Mouse (Mus musculus): ENCODE data around the gene Rxrb. TPM values are rescaled to one million over a fixed set of nuclear protein-coding genes. Genes with fewer than 3 reads are reported as not detected.
A peak's percentile ranks its signal among the peaks of the same experiment; 100 is the strongest.
"Not testable (repeated sequence)": the region's sequence is repeated elsewhere in the genome, so short reads cannot be mapped to it uniquely, and the experiment has no call there.

Gene Rxrb
- total and polyA plus RNA-seq, 3 experiments, result 27.0 to 47.7 (median 36.9) TPM

DNA sequence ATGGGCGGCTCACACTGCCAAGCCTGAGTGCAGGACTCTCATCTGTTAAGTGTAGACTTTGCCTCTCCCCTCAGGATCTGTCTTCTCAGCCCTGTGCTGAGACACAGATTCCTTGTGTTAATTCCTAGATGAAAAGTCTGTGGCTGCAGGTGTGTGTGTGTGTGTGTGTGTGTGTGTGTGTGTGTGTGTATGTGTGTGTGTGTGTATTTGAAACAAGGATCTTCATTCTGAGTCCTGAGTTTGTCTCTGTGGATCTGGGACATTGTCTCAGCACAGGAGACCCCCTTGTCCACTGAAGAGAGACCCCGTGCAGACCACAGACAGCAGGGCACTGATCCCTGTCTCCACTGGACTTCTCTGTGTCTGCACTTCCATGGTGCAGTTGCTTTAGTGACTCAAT, 30.8 kb upstream of the Rxrb start:
- DNase-seq (ENCODE audit: extremely low read depth); dilution Hi-C loops (cut with MboI; ENCODE audit: extremely low pct_ligation_motif_present, extremely low pct_unique_long_range_greater_than_20kb, low sequenced_read_pairs); H3K27me3 ChIP-seq (replicated peaks); H3K27ac ChIP-seq (ENCODE audit: insufficient read depth, low read depth); H3K9me3 ChIP-seq (replicated peaks; ENCODE audit: low read length): not testable (repeated sequence)
- in situ Hi-C loops (cut with MboI; ENCODE audit: low pct_ligation_motif_present, low pct_unique_long_range_greater_than_20kb, low sequenced_read_pairs), result loop anchor here (5.0 kb wide), 1 partner anchor 1262 kb away; the partner anchor contains the start of gene H2-D1
- Histone ChIP-seq H3K9ac (ENCODE audit: insufficient read depth, low read depth) (peak overlapping the region; percentile 80; the same call in 1 of the 2 replicates), H3K36me3 (replicated peaks in 1 of 2; ENCODE audit: control insufficient read depth in 1 of 2, insufficient read depth in 1 of 2, low read length in 1 of 2) (peaks cover 25 to 29% of the 10 kb centered on the region in 2 experiments), H3K4me1 (ENCODE audit: control insufficient read depth in 1 of 2, insufficient read depth in 2 of 2) (peaks cover 16 to 31% of the 10 kb centered on the region in 2 experiments), H3K4me2 (ENCODE audit: insufficient read depth, low read depth, poor library complexity, severe bottlenecking) (peak overlapping the region; percentile 74; the same call in 1 of the 2 replicates), H3K79me2 (replicated peaks; ENCODE audit: control insufficient read depth, extremely low read depth, insufficient read depth, poor library complexity, severe bottlenecking) (peaks cover 23% of the 10 kb centered on the region), H3K4me3 (replicated peaks in 1 of 3; ENCODE audit: low read depth in 2 of 3, low read length in 2 of 3, poor library complexity in 1 of 3) (peak overlapping the region in 1 of 3 experiments; percentile 71)

- Histone ChIP-seq H3K4me1 (ENCODE audit: control insufficient read depth in 1 of 2, insufficient read depth in 2 of 2) (peaks cover 4 to 7% of the 10 kb centered on the region in 2 experiments; a peak in 1 of 4 replicates), H3K27ac (ENCODE audit: insufficient read depth, low read depth) (no peak overlapping the region), H3K27me3 (replicated peaks) (no peaks in the 10 kb centered on the region), H3K36me3 (replicated peaks in 1 of 2; ENCODE audit: control insufficient read depth in 1 of 2, insufficient read depth in 1 of 2, low read length in 1 of 2) (peaks cover 5% of the 10 kb centered on the region in 2 experiments), H3K79me2 (replicated peaks; ENCODE audit: control insufficient read depth, extremely low read depth, insufficient read depth, poor library complexity, severe bottlenecking) (peaks cover 12% of the 10 kb centered on the region), H3K9ac (ENCODE audit: insufficient read depth, low read depth) (no peak overlapping the region), H3K9me3 (replicated peaks; ENCODE audit: low read length) (peaks cover 5% of the 10 kb centered on the region), H3K4me2 (ENCODE audit: insufficient read depth, low read depth, poor library complexity, severe bottlenecking) (no peak overlapping the region), H3K4me3 (replicated peaks in 1 of 3; ENCODE audit: low read depth in 2 of 3, low read length in 2 of 3, poor library complexity in 1 of 3) (no peak overlapping the region)
- TF ChIP-seq RAD21 (IDR thresholded peaks at IDR 0.05; ENCODE audit: low read depth, low read length), result peak; percentile 21
- no peak for TF ChIP-seq MEF2A (IDR thresholded peaks at IDR 0.05; ENCODE audit: borderline replicate concordance, low read depth, low read length)
- no peak for TF ChIP-seq TCF12 (IDR thresholded peaks at IDR 0.05; ENCODE audit: low read depth, low read length)
- TF ChIP-seq CTCF (conservative IDR thresholded peaks at IDR 0.05 in 1 of 2, IDR thresholded peaks at IDR 0.05 in 1 of 2; ENCODE audit: low read depth in 2 of 2, low read length in 2 of 2), result peak; percentile 50 to 51; a peak in 3 of 4 replicates
- TF ChIP-seq SMC3 (IDR thresholded peaks at IDR 0.05; ENCODE audit: low read depth, low read length), result peak; percentile 11; the same call in 1 of the 2 replicates
- no peak for TF ChIP-seq E2F4 (IDR thresholded peaks at IDR 0.05; ENCODE audit: insufficient replicate concordance, low read depth, low read length)
- TF ChIP-seq ZC3H11A (IDR thresholded peaks at IDR 0.05; ENCODE audit: low read depth, low read length), result no peak
- no peak for TF ChIP-seq MAFK (IDR thresholded peaks at IDR 0.05; ENCODE audit: insufficient replicate concordance, low read length)
- TF ChIP-seq JUND (conservative IDR thresholded peaks at IDR 0.05; ENCODE audit: low read depth, low read length), result no peak
- no peak for TF ChIP-seq HCFC1 (IDR thresholded peaks at IDR 0.05; ENCODE audit: low read depth, low read length)
- no peak for TF ChIP-seq MAZ (IDR thresholded peaks at IDR 0.05; ENCODE audit: low read depth, low read length)
- no peak for TF ChIP-seq MAX (IDR thresholded peaks at IDR 0.05; ENCODE audit: low read length)
- no peak for TF ChIP-seq UBTF (IDR thresholded peaks at IDR 0.05; ENCODE audit: low read depth, low read length)
- no peak for TF ChIP-seq NRF1 (IDR thresholded peaks at IDR 0.05; ENCODE audit: low read depth, low read length)
- TF ChIP-seq CHD2 (IDR thresholded peaks at IDR 0.05; ENCODE audit: low read length), result no peak
- TF ChIP-seq USF2 (conservative IDR thresholded peaks at IDR 0.05; ENCODE audit: low read depth, low read length), result no peak
- no peak for TF ChIP-seq ZNF384 (IDR thresholded peaks at IDR 0.05; ENCODE audit: low read depth, low read length)
- no peak for TF ChIP-seq JUN (IDR thresholded peaks at IDR 0.05; ENCODE audit: insufficient read depth, low read depth, low read length)
- no peak for TF ChIP-seq ZKSCAN1 (IDR thresholded peaks at IDR 0.05; ENCODE audit: borderline replicate concordance, low read depth, low read length)
- no peak for TF ChIP-seq SIN3A (IDR thresholded peaks at IDR 0.05; ENCODE audit: low read length)
- no peak for TF ChIP-seq MYC (IDR thresholded peaks at IDR 0.05; ENCODE audit: low read depth, low read length)
- TF ChIP-seq ETS1 (conservative IDR thresholded peaks at IDR 0.05; ENCODE audit: low read depth, low read length), result no peak
- no peak for TF ChIP-seq IRF4 (IDR thresholded peaks at IDR 0.05; ENCODE audit: low read depth, low read length)
- no peak for TF ChIP-seq NELFE (IDR thresholded peaks at IDR 0.05; ENCODE audit: low read depth, low read length)
- DNase-seq (ENCODE audit: extremely low read depth), result no peak
- in situ Hi-C loops (cut with MboI; ENCODE audit: low pct_ligation_motif_present, low pct_unique_long_range_greater_than_20kb, low sequenced_read_pairs), result loop anchor here (5.0 kb wide), 1 partner anchor 1259 kb away; the partner anchor contains the start of gene H2-D1
- dilution Hi-C loops (cut with MboI; ENCODE audit: extremely low pct_ligation_motif_present, extremely low pct_unique_long_range_greater_than_20kb, low sequenced_read_pairs), result no loop called here
Observed at GRCm38 (mm10) chr17:34003426-34003825, 28.2 kb upstream of the Rxrb start.

Data from CH12.LX (cell line).